Mouse (Mus musculus) B cell, adult 2 months (primary cell): ENCODE measurements around the gene Mep1a.
"Not testable (repeated sequence)": the region's sequence is repeated elsewhere in the genome, so short reads cannot be mapped to it uniquely, and the experiment has no call there.

Experiments
- DNase-seq, 2 experiments: peaks; one replicate each; pipeline ENCODE4 v3.0.0; 2022

Mep1a gene

DNA sequence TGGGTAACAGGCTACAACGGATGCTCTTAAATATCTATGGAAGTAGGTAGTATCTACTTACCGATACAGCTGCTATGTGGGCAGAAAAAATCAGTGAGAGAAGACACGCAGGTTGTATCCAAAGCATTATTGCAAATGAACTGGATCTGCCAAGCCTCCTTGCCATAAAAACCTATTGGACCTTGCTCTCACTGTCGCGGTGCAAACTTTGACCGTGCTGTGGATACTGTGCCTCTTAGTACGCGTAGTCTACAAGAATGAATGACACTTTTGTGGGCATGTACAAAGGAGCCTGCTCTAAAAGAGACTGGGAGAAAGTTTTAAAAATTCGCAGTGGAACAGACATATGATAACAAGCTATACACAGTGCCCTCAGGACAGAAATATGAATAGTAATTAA, at the start of gene Mep1a:
Gene Mep1a (minus strand): TSS at position 221 of the 400 bp plus-strand sequence.
- DNase-seq: no peak

GRCm38 (mm10) chr17:43551122-43551630, 48.6 kb upstream of the Mep1a start:
- no peak for DNase-seq

- DNase-seq: no peak
These were observed 41.4 kb upstream of the Mep1a start for GRCm38 (mm10) chr17:43544040-43544439.

- DNase-seq: no peak
These were observed 40.9 kb upstream of the Mep1a start, which contains the start of gene Ankrd66 for GRCm38 (mm10) chr17:43543539-43543938. Gene Ankrd66 (minus strand): TSS chr17:43543639.

DNA sequence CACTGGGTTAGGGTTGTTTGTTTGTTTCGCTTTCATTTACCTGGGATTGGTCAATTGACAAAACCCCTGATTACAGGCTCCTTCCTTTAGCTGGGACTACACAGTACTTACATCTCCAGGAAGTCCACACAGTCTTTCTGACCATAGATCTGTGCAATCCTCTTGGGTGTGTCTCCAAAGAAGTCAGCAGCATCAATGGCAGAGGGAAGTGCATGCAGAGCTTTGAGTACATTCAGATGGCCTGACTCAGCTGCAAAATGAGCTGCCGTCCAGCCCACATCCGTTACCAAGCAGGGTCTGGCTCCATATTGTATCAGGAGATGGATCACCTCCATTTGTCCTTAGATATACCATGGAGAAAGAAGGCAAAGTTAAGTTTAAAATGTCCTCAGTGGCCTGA, 36.2 kb upstream of the Mep1a start:
- no peak for DNase-seq

- DNase-seq: not testable (repeated sequence)
These were observed 34.2 kb upstream of the Mep1a start for GRCm38 (mm10) chr17:43536841-43537240.

DNA sequence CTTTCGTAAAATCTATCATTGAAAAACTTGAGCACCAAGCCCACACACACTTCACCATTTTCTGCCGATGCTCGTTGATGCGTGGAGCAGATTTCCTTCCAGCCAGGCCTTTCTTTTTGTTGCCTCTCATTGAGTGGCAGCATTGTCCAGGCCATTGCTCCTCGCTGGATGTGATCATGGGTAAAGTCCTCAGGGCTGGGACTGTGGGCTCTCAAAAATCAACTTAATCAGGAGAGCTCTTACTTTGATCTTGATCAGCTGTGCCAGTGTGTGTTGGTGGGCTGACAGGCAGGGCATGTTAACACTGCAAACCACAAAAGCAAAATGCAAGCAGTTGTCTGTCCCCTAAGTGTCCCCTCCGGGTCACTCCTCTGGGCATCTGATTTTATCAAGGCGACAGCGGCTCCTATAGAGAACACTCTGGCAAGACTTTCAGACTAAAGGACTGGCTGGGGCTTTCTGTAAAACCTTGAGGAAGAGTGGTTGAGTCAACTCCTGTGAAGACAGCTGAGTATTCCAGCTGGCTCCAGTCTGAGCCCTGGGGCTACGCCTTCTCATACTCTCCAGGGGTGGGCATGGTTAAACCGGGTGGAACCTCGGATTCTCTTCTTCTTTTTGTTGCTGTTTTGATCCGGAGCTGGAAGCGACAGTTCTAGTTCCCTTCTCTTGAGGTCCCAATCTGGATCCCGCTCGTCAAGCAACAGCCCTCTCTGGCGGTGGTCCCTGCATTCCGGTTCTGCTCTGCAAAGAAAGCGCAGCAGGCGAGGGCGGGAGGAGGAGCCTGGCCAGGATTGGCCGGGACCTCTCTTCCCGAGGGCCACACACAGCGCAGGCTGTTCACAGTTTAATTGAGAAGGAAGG, 32.0 kb upstream of the Mep1a start:
- no peak for DNase-seq

- no peak for DNase-seq
These were observed 28.6 kb upstream of the Mep1a start for GRCm38 (mm10) chr17:43531192-43531591.

GRCm38 (mm10) chr17:43530507-43530906, 27.9 kb upstream of the Mep1a start:
- no peak for DNase-seq

DNA sequence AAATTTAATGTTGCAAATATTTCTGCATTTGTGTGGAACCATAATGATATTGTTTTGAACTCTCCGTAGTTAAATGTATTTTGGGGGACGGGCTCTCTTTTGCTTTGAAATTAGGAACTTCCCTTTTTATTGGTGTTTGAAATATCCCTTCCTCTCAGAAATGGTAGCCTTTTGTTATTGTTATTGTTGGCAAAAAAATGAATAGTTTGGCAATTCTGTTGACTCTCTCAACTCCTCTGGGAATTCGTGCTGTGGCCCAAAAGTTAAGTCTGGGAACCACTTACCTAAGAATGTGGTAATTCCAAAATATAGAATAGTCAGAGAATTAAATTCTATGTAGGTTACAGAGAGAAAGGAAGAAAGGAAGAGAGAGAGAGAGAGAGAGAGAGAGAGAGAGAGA, 17.6 kb upstream of the Mep1a start:
- no peak for DNase-seq

GRCm38 (mm10) chr17:43518644-43519409, 16.2 kb upstream of the Mep1a start:
- peak; percentile 63 to 65 for DNase-seq

DNA sequence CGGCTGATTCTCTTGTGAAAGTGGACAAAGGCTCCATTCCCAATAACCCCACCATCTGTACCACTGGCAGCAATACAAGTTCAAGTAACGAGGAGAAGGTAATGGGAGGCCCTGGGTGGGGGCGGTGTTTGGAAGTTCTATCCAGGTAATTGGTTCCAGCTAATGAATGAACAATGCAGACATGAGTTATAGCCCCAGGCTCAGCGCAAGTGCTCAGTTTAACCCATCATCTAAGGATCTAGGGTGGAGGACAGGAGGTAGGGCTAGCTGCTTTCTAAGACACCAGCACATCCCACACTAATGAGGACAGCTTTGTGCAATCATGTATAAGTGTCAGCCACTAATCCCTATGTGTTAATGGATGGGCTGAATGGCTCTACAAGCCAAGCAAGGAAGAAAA, 8.2 kb upstream of the Mep1a start:
- no peak for DNase-seq

DNA sequence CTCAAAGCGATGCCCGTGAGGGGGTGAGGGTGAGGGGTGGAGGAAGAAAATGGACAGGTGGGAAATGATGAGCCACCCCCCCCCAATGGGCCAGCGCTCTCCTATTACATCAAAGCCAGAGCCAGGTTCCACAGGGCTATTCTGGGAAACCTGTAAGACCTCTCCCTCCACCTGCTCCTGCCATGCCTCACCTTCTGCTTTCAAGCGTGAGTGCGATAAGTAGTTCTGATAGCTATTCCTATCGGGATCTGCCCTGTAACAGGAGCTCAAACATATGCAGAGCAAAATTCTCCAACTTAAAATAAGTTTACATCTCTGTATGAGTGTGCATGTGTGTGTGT, 2.0 kb upstream of the Mep1a start:
- no peak for DNase-seq

DNA sequence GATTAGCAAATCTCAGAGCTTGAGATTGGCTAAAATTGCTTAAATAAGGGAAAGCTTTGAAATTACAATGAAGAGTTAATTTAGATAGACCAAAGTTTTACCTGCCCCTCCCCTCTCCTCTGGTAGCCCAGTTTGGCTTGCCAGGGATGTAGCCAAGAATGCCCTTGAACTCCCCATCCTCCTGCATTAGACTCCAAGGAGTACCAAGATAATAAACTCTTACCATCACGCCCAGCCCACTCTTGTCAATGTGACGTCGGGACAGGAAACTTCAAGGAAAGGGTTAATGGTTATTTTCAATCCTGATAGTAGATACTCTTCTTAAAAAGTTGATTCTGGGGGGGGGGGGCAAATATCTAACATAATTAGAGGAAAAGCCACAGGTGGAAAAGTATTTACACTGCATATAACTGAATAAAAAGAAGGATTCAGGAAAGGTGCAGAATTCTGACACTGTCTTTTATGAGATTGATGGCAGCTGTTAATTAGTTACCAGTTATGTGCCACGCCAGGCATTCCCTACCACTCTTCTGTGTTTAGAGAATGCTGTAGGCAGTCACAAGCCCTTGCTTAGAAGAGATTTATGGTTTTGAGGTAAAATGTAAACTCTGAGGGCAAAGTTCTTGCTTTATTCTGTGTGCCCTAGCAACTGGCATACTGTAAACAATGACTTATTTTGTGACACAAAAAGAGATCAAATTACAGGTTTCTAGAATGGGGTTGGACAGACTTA, 1.4 kb upstream of the Mep1a start:
- DNase-seq: no peak

GRCm38 (mm10) chr17:43501631-43502030, 981 bp downstream of the Mep1a start:
- DNase-seq: no peak

DNA sequence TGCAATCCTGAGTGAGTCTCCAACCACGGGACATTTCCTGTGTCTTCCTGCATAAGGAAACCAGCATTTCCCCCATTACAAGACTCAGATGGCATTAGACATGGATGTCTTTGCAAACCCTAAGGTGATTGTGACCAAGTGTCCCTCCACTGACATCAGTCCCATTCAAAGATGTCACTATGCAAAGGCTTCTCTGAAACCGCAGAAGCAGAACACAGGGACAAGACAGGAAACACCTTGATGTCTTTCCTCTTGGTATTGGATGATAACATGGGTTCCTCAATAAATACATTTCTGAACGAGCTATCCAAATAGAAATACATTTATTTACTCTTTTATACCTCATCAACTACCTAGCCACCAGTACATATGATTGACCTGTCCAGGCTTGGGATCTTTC, 1.4 kb downstream of the Mep1a start:
- DNase-seq: no peak

- DNase-seq: no peak
These were observed 2.1 kb downstream of the Mep1a start for GRCm38 (mm10) chr17:43500513-43500912.

- DNase-seq: no peak
These were observed 5.1 kb downstream of the Mep1a start for GRCm38 (mm10) chr17:43497521-43497920.

- DNase-seq: no peak
These were observed 7.1 kb downstream of the Mep1a start for GRCm38 (mm10) chr17:43495502-43495901.

DNA sequence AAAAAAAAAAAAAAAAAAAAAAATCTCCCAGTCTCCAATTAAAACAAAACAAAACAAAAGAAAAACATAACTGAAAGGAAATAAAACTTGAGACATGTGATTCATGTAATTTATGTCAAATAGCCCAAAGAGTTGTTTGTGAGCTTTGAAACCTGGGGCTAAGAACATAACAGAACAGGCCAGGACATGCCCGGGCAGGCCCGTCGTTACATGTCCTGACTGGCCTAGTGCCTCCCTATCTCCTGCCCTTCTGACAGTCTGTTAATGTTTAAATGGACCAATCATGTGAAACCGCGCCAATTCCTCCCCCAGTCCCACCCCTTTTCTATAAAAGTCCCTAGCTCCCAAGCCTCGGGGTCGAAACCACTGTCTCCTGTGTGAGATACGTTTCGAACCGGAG, 12.2 kb downstream of the Mep1a start:
- not testable (repeated sequence) for DNase-seq

DNA sequence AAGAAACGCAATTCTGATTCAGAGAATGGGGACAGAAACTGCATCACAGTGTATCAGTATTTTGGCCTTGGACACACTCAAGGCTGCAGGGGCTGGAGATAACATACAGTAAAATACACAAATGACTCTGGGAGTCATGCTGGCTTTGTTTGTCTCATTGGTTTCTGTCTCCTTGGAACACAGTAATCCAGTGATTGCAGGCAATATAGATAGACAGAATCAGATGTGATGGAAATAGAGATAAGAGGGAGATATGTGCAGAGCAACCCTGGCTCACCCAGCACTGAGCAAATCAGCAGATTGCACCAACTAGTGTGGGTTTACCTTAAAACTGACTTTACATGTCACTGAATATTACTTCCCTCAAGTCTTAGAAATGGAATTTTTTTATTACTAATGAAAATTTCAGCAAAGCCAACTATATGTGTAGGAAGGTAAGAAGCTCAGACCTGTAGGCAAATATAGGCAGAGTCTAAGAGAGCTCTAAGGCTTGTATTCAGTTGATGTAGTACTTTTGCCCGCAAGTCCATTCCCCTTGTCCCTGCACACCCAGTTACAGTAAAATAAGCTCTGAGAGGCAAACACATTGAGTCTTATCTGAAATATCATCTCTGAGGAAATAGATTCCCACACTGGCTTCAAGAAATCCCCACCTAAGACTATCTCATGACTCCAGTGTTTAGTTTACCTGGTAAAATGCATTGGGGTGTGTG, 14.0 kb downstream of the Mep1a start:
- DNase-seq: no peak

GRCm38 (mm10) chr17:43485982-43486381, 16.6 kb downstream of the Mep1a start:
- DNase-seq: no peak

- no peak for DNase-seq
These were observed 25.0 kb downstream of the Mep1a start for GRCm38 (mm10) chr17:43477621-43478020.
